Mouse (Mus musculus) bone marrow, adult 2 months (tissue): ENCODE results near the gene Ankrd33b.

ENCODE experiments used
- CTCF ChIP-seq: fragments of 200-500 bp; IDR thresholded peaks from 2 replicates; pipeline ENCODE4 v1.5.1; 2011; ENCODE audit warnings: low read length, control low read depth; ENCODE audit not compliant: control insufficient read depth, insufficient read depth
- POLR2A ChIP-seq: fragments of 200-500 bp; IDR thresholded peaks from 2 replicates; pipeline ENCODE4 v1.6.1; 2011; ENCODE audit warnings: low read depth, mild to moderate bottlenecking, control low read depth, low read length, borderline replicate concordance; ENCODE audit not compliant: control insufficient read depth

DNA sequence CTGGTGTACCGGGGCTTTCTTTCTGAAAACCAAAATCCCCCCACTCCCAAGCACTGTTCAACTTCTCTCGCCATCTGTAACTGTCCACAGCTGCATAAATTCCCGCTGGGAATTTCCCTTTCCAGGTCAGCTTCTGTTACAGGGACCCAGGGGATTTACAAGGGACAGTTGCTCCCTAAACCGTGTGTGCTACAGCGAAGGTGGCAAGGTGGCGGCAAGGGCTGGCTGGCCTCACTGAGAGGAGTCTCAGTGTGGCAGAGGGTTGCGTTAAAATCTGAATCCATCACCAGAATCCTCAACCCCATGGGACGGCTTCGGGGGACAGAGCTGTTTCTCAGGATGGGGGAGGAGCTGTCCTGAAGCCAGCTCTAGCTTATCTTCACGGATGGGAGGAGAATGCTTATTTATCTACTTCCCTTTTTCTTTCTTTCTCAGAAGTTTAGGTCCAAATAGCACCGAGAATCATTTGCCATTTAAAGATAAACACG is 1.6 kb upstream of the Ankrd33b start:
- TF ChIP-seq CTCF (no peak), POLR2A (no peak)
